Mouse (Mus musculus) myocyte (in vitro differentiated cells): ENCODE results near the gene Sacs. TPM values are rescaled to one million over a fixed set of nuclear protein-coding genes. Genes with fewer than 3 reads are reported as not detected.
A peak's percentile ranks its signal among the peaks of the same experiment; 100 is the strongest.

Experiments used
- H3K27me3 ChIP-seq: one replicate; pipeline ENCODE4 v1.6.1; 2011; ENCODE audit not compliant: control insufficient read depth, insufficient read depth, insufficient read length
- H3K36me3 ChIP-seq: one replicate; pipeline ENCODE4 v1.6.1; 2011; ENCODE audit not compliant: control insufficient read depth, insufficient read depth
- H3K4me2 ChIP-seq: one replicate; pipeline ENCODE4 v1.6.1; 2011; ENCODE audit warnings: low read depth, control low read depth
- H3K4me3 ChIP-seq: one replicate; pipeline ENCODE4 v1.5.1; 2011; ENCODE audit warnings: mild to moderate bottlenecking, control low read depth, moderate library complexity
- H3K79me2 ChIP-seq: one replicate; pipeline ENCODE4 v1.6.1; 2011; ENCODE audit not compliant: control insufficient read depth, insufficient read depth
- H3ac ChIP-seq: one replicate; pipeline ENCODE4 v1.6.1; 2011; ENCODE audit not compliant: control insufficient read depth, insufficient read length
- CEBPB ChIP-seq: IDR thresholded peaks from 2 replicates; pipeline ENCODE4 v1.6.1; 2011; ENCODE audit warnings: mild to moderate bottlenecking, moderate library complexity; ENCODE audit not compliant: poor library complexity, insufficient read depth, severe bottlenecking
- E2F4 ChIP-seq: IDR thresholded peaks from one replicate; pipeline ENCODE4 v1.6.1; 2011; ENCODE audit warnings: mild to moderate bottlenecking, control low read depth, moderate library complexity; ENCODE audit not compliant: insufficient read depth
- MAX ChIP-seq: IDR thresholded peaks from one replicate; pipeline ENCODE4 v1.6.1; 2011; ENCODE audit warnings: low read depth, mild to moderate bottlenecking, control low read depth
- MYOD1 ChIP-seq, 3 experiments: IDR thresholded peaks; one replicate each; pipeline ENCODE4 v1.6.1; 2011; ENCODE audit warnings: control low read depth in 2 of 3, low read depth in 2 of 3, mild to moderate bottlenecking in 2 of 3, moderate library complexity in 1 of 3; ENCODE audit not compliant: insufficient read length in 2 of 3, control insufficient read depth in 1 of 3
- MYOG ChIP-seq, 3 experiments: IDR thresholded peaks; one replicate each; pipeline ENCODE4 v1.6.1; 2011; ENCODE audit warnings: control low read depth in 2 of 3, low read depth in 2 of 3, mild to moderate bottlenecking in 2 of 3; ENCODE audit not compliant: insufficient read length in 2 of 3, control insufficient read depth in 1 of 3, insufficient read depth in 1 of 3
- POLR2A ChIP-seq: IDR thresholded peaks from one replicate; pipeline ENCODE4 v1.6.1; 2011; ENCODE audit warnings: low read depth, mild to moderate bottlenecking, control low read depth, moderate library complexity; ENCODE audit not compliant: insufficient read length
- POLR2AphosphoS2 ChIP-seq: IDR thresholded peaks from one replicate; pipeline ENCODE4 v1.6.1; 2011; ENCODE audit warnings: low read depth, control low read depth; ENCODE audit not compliant: insufficient read length
- REST ChIP-seq: IDR thresholded peaks from one replicate; pipeline ENCODE4 v1.6.1; 2011; ENCODE audit warnings: mild to moderate bottlenecking, control low read depth, moderate library complexity; ENCODE audit not compliant: insufficient read depth, insufficient read length
- SRF ChIP-seq: IDR thresholded peaks from one replicate; pipeline ENCODE4 v1.6.1; 2011; ENCODE audit warnings: low read depth; ENCODE audit not compliant: control insufficient read depth, insufficient read length
- TCF12 ChIP-seq: IDR thresholded peaks from one replicate; pipeline ENCODE4 v1.6.1; 2011; ENCODE audit warnings: mild to moderate bottlenecking, control low read depth; ENCODE audit not compliant: poor library complexity, insufficient read depth, severe bottlenecking
- TCF3 ChIP-seq: IDR thresholded peaks from one replicate; pipeline ENCODE4 v1.6.1; 2011; ENCODE audit warnings: low read depth, control low read depth; ENCODE audit not compliant: insufficient read length
- USF1 ChIP-seq: IDR thresholded peaks from one replicate; pipeline ENCODE4 v1.6.1; 2011; ENCODE audit warnings: low read depth, mild to moderate bottlenecking, control low read depth, moderate library complexity
- polyA plus RNA-seq: library from polyadenylated mRNA; unstranded; fragments of >200 nt; fragmentation: generic; extraction: Trizol; gene quantifications from one replicate; pipeline ENCODE4 v1.2.1, GENCODE M21; 2012; ENCODE audit warnings: missing spikeins

Sacs gene
- polyA plus RNA-seq, 1 experiment, result 1.6 TPM

DNA sequence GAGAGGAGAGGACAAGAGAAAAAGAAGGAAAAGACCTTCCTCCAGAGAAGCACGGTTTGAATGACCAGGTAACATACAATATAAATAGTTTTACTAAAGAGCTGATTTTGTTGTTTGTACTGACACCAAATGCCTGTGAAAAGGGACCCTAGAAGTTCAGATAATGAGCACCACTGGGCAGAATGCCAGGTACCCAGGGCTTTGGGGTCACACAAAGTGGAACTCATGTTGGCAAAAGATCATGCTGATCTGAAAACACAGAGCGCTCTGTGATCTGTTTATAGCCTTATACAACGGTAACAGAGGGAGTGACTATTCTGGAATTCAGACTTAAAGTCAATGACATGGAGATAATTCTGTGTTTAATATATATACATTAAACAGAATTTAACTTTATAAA is 108.2 kb downstream of the Sacs start:
- Histone ChIP-seq H3K4me2 (no peak overlapping the region), H3K4me3 (no peak overlapping the region), H3K79me2 (no peaks in the 10 kb centered on the region), H3K36me3 (peaks cover 5% of the 10 kb centered on the region), H3K27me3 (no peaks in the 10 kb centered on the region), H3ac (no peak overlapping the region)
- TF ChIP-seq E2F4, result no peak
- no peak for TF ChIP-seq MYOG (IDR thresholded peaks at IDR 0.05; ENCODE audit: control insufficient read depth in 1 of 3, insufficient read depth in 1 of 3, insufficient read length in 2 of 3, low read depth in 2 of 3)
- TF ChIP-seq CEBPB, result no peak
- no peak for TF ChIP-seq MAX
- no peak for TF ChIP-seq POLR2A
- TF ChIP-seq USF1, result no peak
- TF ChIP-seq POLR2AphosphoS2, result no peak
- TF ChIP-seq SRF, result no peak
- no peak for TF ChIP-seq REST
- no peak for TF ChIP-seq TCF12
- no peak for TF ChIP-seq MYOD1 (IDR thresholded peaks at IDR 0.05; ENCODE audit: control insufficient read depth in 1 of 3, insufficient read length in 2 of 3, low read depth in 2 of 3)
- no peak for TF ChIP-seq TCF3

DNA sequence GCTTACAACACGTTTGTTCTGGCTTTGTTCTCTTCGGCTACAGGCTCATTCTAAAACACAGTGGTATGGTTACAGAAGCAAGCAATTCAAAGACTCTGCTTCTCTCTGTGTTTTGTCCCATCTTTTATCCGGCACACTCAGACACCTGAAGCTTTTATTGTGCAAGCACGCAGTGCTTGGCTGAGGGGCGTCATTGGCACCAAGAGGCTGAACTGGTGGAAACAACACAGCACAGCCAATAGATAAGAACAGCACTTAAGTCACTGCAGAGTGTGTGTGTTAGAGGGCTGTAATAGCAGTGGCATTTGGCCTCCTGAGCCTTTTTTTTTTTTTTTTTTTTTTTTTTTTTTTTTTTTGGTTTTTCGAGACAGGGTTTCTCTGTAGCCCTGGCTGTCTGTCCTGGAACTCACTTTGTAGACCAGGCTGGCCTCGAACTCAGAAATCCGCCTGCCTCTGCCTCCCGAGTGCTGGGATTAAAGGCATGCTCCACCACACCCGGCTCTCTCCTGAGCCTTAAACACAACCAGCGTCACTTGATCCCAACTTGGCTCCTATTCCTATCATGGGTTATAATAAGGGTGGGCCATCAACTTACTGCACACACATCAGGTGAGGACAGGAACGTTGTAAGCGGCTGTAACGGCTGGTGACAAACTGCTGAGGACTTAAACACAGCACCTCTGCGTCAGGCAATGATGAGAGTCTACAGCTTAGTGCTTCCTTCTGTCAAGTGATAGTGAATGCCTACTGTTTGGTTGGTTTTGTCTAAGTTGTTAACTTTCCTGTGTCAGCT is 114.5 kb downstream of the Sacs start:
- Histone ChIP-seq H3K4me3 (no peak overlapping the region), H3K4me2 (no peak overlapping the region)

DNA sequence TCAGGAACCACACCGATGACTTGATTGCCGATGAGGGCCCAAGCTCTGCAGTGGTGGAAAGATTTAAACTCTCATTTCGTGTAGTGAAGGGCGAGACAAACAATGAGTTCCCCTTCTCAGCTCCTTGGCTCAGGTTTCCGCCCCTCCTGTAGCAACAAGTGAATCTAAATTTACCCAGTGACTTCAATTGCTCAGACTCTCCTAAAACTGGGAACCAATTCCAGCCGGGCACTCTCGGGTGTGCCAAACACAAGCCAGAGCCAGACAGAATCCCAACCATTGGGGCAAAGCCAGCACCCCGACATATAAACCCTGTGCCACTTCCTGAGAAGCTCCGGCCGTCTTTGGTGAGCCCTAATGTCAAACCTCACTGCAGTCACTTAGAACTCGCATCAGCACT is 120.1 kb downstream of the Sacs start, which contains the start of gene Sgcg:
Gene Sgcg, minus strand, starts transcription at position 139 of the 400 bp plus-strand sequence.
- Histone ChIP-seq H3K27me3 (no peaks in the 10 kb centered on the region), H3K4me2 (peak within 1 kb of the TSS; percentile 64), H3K79me2 (peaks cover 5% of the 10 kb centered on the region), H3K4me3 (peak within 1 kb of the TSS; percentile 24), H3K36me3 (no peaks in the 10 kb centered on the region), H3ac (no peak within 1 kb of the TSS)
- TF ChIP-seq MYOG (IDR thresholded peaks at IDR 0.05; ENCODE audit: control insufficient read depth in 1 of 3, insufficient read depth in 1 of 3, insufficient read length in 2 of 3, low read depth in 2 of 3), result no peak
- TF ChIP-seq CEBPB, result no peak
- TF ChIP-seq POLR2A, result no peak
- no peak for TF ChIP-seq USF1
- TF ChIP-seq MAX, result no peak
- TF ChIP-seq E2F4, result no peak
- TF ChIP-seq TCF3, result no peak
- TF ChIP-seq REST, result no peak
- TF ChIP-seq MYOD1 (IDR thresholded peaks at IDR 0.05; ENCODE audit: control insufficient read depth in 1 of 3, insufficient read length in 2 of 3, low read depth in 2 of 3), result no peak

More for the DNA sequence above, 114.5 kb downstream of the Sacs start:
- no peak for TF ChIP-seq TCF12
- TF ChIP-seq TCF3, result no peak
- no peak for TF ChIP-seq REST
- TF ChIP-seq POLR2AphosphoS2, result no peak
- no peak for TF ChIP-seq USF1
- no peak for TF ChIP-seq SRF
- TF ChIP-seq E2F4, result no peak
- no peak for TF ChIP-seq MYOG (IDR thresholded peaks at IDR 0.05; ENCODE audit: control insufficient read depth in 1 of 3, insufficient read depth in 1 of 3, insufficient read length in 2 of 3, low read depth in 2 of 3)
- no peak for TF ChIP-seq POLR2A
- no peak for TF ChIP-seq MAX
- Histone ChIP-seq H3K36me3 (no peaks in the 10 kb centered on the region), H3K27me3 (no peaks in the 10 kb centered on the region), H3ac (no peak overlapping the region), H3K79me2 (peaks cover 5% of the 10 kb centered on the region)

DNA sequence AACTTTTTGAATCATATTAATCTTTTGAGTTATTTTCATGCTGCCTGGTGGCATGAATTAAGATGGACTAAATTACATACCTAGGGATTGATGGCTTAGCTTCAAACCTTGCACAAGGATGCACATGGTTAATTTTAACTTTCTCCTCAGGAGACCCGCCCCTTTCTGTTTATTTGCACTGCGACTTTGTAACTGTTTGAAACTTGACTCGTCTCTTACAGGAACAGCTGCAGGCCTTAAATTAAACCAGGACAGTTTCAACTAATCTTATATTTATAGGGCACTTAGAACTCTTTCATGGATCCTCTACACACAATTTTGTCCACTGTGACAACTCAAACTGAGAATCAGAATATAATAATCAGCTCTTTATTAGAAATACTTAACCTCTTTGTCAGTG is 120.8 kb downstream of the Sacs start:
- Histone ChIP-seq H3ac (no peak overlapping the region), H3K27me3 (no peaks in the 10 kb centered on the region), H3K4me3 (no peak overlapping the region), H3K36me3 (no peaks in the 10 kb centered on the region), H3K4me2 (peak overlapping the region; percentile 64), H3K79me2 (peaks cover 5% of the 10 kb centered on the region)
- peak; percentile 43 for TF ChIP-seq TCF12
- TF ChIP-seq CEBPB, result no peak
- TF ChIP-seq USF1, result no peak
- TF ChIP-seq MYOD1 (IDR thresholded peaks at IDR 0.05; ENCODE audit: control insufficient read depth in 1 of 3, insufficient read length in 2 of 3, low read depth in 2 of 3), result peak in 2 of 3 experiments; percentile 18 to 66
- TF ChIP-seq REST, result no peak
- no peak for TF ChIP-seq POLR2A
- peak in 1 of 3 experiments; percentile 84 for TF ChIP-seq MYOG (IDR thresholded peaks at IDR 0.05; ENCODE audit: control insufficient read depth in 1 of 3, insufficient read depth in 1 of 3, insufficient read length in 2 of 3, low read depth in 2 of 3)
